Mouse (Mus musculus) heart, adult 2 months (tissue): ENCODE measurements at regions not wholly inside any gene's neighbourhood (a gene's known extent, or its start where the extent isn't known, plus 50 kb on each side); places are given as distances from the start of the nearest gene placed in this dataset.
A peak's percentile ranks its signal among the peaks of the same experiment; 100 is the strongest.

Experiments
- DNase-seq, 2 experiments: peaks; one replicate each; pipeline ENCODE4 v3.0.0; 2021
- H3K27ac ChIP-seq: fragments of 200-600 bp; 2 replicates; pipeline ENCODE4 v1.8.1; 2022
- H3K27me3 ChIP-seq: fragments of 200-500 bp; 2 replicates; pipeline ENCODE4 v1.6.1; 2012; ENCODE audit warnings: mild to moderate bottlenecking, low read length, inconsistent platforms, mixed read lengths; ENCODE audit not compliant: control insufficient read depth, insufficient read depth
- H3K36me3 ChIP-seq: fragments of 200-500 bp; 2 replicates; pipeline ENCODE4 v1.6.1; 2012; ENCODE audit warnings: low read length, inconsistent platforms; ENCODE audit not compliant: control insufficient read depth, insufficient read depth
- H3K4me1 ChIP-seq: fragments of 200-500 bp; 2 replicates; pipeline ENCODE4 v1.6.1; 2011; ENCODE audit warnings: low read length; ENCODE audit not compliant: control insufficient read depth, insufficient read depth
- H3K4me3 ChIP-seq: fragments of 200-600 bp; 2 replicates; pipeline ENCODE4 v1.8.1; 2022
- H3K79me2 ChIP-seq: fragments of 200-500 bp; replicated peaks from 2 replicates; pipeline ENCODE4 v1.6.1; 2012; ENCODE audit warnings: mild to moderate bottlenecking, inconsistent platforms, low read length, moderate library complexity, mixed read lengths; ENCODE audit not compliant: control insufficient read depth, insufficient read depth
- H3K9ac ChIP-seq: fragments of 200-500 bp; 2 replicates; pipeline ENCODE4 v1.6.1; 2012; ENCODE audit warnings: low read depth, mild to moderate bottlenecking, control low read depth, inconsistent platforms, low read length, mixed read lengths
- CTCF ChIP-seq: fragments of 200-600 bp; IDR thresholded peaks from 2 replicates; pipeline ENCODE4 v1.8.1; 2022; ENCODE audit warnings: antibody characterized with exemption, mild to moderate bottlenecking, moderate library complexity
- EP300 ChIP-seq: fragments of 200-500 bp; IDR thresholded peaks from 2 replicates; pipeline ENCODE4 v1.6.1; 2011; ENCODE audit warnings: low read depth, low read length, control low read depth; ENCODE audit not compliant: insufficient read depth
- POLR2A ChIP-seq: fragments of 200-500 bp; IDR thresholded peaks from 2 replicates; pipeline ENCODE4 v1.6.1; 2011; ENCODE audit warnings: mild to moderate bottlenecking, low read depth, low read length, control low read depth; ENCODE audit not compliant: insufficient read depth
- WGBS: fragments of 180-500 bp; shearing (Covaris S2); methylation state at CpG from one replicate; pipeline ENCODE4 v1.1.7; 2018; 5-methylcytosine and 5-hydroxymethylcytosine counted together
- intact Hi-C: fragments of 180-260 bp; cut with DNase I; formaldehyde crosslinking; loops from one replicate; pipeline ENCODE4 v1.15.1; 2025

DNA sequence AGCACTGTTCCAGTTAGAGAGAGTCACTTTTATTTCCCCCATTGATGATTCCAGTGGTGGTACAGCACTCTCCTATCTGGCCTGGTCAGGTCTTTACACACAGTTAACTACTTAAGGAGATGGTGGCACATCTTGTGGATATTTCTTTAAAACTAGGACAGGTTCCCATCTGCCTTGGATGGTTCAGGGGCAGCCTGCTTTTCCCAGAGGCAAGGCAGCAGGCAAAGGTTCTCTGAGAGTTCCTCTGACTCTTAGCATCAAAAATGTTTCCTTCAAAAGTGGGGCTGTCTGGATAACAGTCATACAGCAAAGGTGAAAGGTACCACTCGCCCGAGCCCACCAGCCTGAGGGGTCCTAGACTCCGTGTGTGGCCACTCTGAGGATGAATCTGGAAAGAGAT, 178.3 kb upstream of the 1700012A03Rik start:
- no peak overlapping the region for H3K4me3 ChIP-seq
- no peaks in the 10 kb centered on the region for H3K79me2 ChIP-seq
- intact Hi-C loops, result no loop called here
- no peaks in the 10 kb centered on the region for H3K36me3 ChIP-seq
- no peaks in the 10 kb centered on the region for H3K4me1 ChIP-seq
- no peak for DNase-seq
- WGBS, result 80% methylated on average over 3 of the region's 3 CpGs
- no peaks in the 10 kb centered on the region for H3K27me3 ChIP-seq
- no peak overlapping the region for H3K9ac ChIP-seq
- TF ChIP-seq POLR2A, result no peak
- TF ChIP-seq CTCF, result no peak
- TF ChIP-seq EP300, result no peak
- no peak overlapping the region for H3K27ac ChIP-seq

DNA sequence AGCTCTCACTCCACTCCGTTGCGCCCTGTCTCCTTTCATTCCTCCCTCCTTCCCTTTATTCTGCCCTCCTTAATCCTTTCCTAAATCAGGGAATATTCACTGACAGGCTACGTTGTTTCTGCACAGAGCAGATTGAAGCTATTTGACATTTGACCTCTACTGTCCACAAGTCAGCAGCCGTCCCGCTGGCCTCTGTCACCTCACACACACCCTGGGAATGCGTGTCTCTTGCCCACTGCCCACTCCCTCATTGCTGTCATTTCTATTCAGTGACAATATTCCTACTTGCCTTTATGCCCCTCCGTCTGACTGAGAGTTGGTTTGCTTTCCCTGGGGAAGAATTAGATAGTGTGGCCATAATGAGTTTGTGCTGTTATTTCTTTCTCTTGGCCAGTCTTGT, 188.1 kb upstream of the 1700012A03Rik start:
- H3K27ac ChIP-seq, result no peak overlapping the region
- 52% methylated on average over 7 of the region's 7 CpGs for WGBS
- no peaks in the 10 kb centered on the region for H3K79me2 ChIP-seq
- TF ChIP-seq POLR2A (no peak), EP300 (no peak), CTCF (no peak)
- H3K27me3 ChIP-seq, result no peaks in the 10 kb centered on the region
- H3K36me3 ChIP-seq, result no peaks in the 10 kb centered on the region
- no peak overlapping the region for H3K4me3 ChIP-seq
- no peak for DNase-seq
- H3K9ac ChIP-seq, result no peak overlapping the region
- no peaks in the 10 kb centered on the region for H3K4me1 ChIP-seq
- intact Hi-C loops, result no loop called here

DNA sequence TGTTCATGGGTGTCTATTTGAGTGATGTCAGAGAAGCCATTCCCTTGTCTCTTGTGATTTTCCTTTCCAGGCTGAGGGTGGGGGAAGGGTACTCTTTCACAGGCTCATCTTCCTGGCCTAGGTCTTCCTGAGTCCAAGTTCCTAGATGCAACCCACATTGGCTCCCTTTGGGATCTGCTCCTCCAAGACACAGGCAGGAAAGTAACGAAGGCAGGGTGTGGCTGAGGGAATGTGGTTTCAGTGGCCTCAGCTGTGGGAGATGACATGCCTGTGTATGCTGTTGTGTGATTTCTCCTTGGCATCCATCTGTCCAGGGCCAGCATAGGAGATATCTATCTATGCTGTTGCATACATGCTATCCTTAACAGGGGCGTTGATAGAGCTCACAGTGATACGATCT, 190.4 kb upstream of the 1700012A03Rik start:
- 76% methylated on average over 3 of the region's 3 CpGs for WGBS
- H3K9ac ChIP-seq, result no peak overlapping the region
- no peak overlapping the region for H3K27ac ChIP-seq
- no peaks in the 10 kb centered on the region for H3K36me3 ChIP-seq
- intact Hi-C loops, result no loop called here
- no peaks in the 10 kb centered on the region for H3K79me2 ChIP-seq
- no peak for DNase-seq
- TF ChIP-seq EP300 (no peak), CTCF (no peak), POLR2A (no peak)
- no peaks in the 10 kb centered on the region for H3K27me3 ChIP-seq
- no peaks in the 10 kb centered on the region for H3K4me1 ChIP-seq
- H3K4me3 ChIP-seq, result no peak overlapping the region

DNA sequence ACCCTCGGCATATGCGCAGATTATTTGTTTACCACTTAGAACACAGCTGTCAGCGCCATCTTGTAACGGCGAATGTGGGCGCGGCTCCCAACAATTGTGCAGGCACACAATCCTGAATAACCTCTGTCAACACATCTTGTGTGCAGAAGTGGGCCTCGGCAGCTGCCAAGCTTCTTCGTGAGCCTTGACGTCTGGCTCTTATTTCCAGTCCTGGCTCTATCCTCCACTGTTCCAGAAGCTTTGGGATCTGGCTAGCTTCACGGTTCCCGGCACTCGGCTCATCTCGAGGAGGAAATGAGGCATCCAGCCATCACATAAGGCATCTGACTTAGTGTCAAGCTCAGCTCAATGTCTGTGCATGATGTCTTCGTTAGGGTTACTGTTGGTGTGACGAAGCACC, 195.8 kb upstream of the 1700012A03Rik start:
- WGBS, result 92% methylated on average over 16 of the region's 16 CpGs
- H3K79me2 ChIP-seq, result no peaks in the 10 kb centered on the region
- H3K36me3 ChIP-seq, result no peaks in the 10 kb centered on the region
- DNase-seq, result peak in 1 of 2 experiments; percentile 21
- no peak overlapping the region for H3K4me3 ChIP-seq
- TF ChIP-seq EP300 (no peak), CTCF (no peak), POLR2A (no peak)
- H3K27ac ChIP-seq, result no peak overlapping the region
- H3K27me3 ChIP-seq, result no peaks in the 10 kb centered on the region
- no peak overlapping the region for H3K9ac ChIP-seq
- no peaks in the 10 kb centered on the region for H3K4me1 ChIP-seq
- intact Hi-C loops, result no loop called here

DNA sequence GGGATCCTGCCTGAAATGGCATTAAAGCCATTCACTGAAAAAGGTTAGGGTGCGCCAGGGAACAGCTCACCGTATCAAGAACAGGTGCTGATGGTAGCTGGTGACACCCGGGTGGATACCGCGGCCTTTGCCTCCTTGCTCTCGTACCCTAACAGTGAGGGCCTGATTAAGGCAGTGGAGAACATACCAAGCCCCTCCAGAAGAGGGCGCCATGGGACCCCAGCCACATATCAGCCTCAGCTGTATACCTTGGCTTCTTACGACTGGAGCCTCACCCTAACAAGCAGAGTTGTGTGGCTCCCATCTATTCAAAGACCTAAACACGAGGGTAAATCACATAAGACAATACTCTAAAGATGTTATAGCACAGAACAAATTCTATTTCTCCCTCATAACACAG, 203.7 kb upstream of the 1700012A03Rik start:
- no peaks in the 10 kb centered on the region for H3K36me3 ChIP-seq
- H3K4me3 ChIP-seq, result no peak overlapping the region
- H3K4me1 ChIP-seq, result no peaks in the 10 kb centered on the region
- no peaks in the 10 kb centered on the region for H3K27me3 ChIP-seq
- TF ChIP-seq EP300 (no peak), CTCF (peak; percentile 38)
- H3K27ac ChIP-seq, result no peak overlapping the region
- H3K9ac ChIP-seq, result no peak overlapping the region
- WGBS, result 78% methylated on average over 9 of the region's 9 CpGs
- DNase-seq, result no peak
- H3K79me2 ChIP-seq, result no peaks in the 10 kb centered on the region
- intact Hi-C loops, result no loop called here

DNA sequence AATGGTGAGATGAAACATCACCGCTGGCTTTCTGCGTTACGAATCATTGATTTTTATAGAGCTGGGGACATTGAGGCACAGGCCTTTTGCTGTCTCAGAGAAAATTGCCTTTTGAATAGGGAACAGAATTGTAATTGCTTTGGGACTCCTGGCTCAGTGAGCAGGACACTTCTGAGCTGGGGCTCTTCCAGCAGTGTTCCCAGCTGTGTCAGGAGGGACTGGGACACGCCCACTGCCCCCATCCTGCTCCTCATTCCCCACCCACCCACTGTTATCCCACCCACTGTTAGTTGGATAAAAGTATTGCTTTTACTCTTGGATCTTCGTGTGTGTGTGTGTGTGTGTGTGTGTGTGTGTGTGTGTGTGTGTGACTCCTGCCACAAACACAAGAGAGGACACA, 204.4 kb upstream of the 1700012A03Rik start:
- 74% methylated on average over 5 of the region's 5 CpGs for WGBS
- TF ChIP-seq CTCF (no peak), EP300 (no peak), POLR2A (no peak)

DNA sequence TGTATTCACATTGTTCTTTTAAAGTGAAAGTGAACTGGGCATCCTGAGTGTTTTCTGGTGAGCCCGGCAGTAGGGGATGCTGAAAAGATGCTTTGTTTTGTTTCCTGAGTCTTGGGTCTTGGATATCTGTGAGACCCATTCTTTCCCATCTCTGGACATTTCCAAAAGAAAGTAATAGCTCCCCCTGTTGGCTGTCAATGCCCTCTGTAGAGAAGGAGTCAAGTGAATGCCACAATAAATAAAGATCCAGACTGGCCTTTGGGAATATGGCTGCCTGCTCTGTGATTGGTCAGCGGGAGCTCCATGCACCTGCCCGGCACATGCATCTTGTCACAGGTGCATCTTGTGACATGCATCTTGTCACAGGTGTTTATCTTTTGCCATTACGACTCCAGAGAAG, 209.4 kb upstream of the 1700012A03Rik start:
- no peaks in the 10 kb centered on the region for H3K79me2 ChIP-seq
- intact Hi-C loops, result loop anchor here (5.0 kb wide), 1 partner anchor 178 kb away; no protein-coding TSS in a partner anchor
- no peak for DNase-seq
- no peak for TF ChIP-seq EP300
- TF ChIP-seq CTCF, result peak; percentile 52
- WGBS, result 85% methylated on average over 4 of the region's 4 CpGs
- no peak overlapping the region for H3K4me3 ChIP-seq
- no peaks in the 10 kb centered on the region for H3K4me1 ChIP-seq
- H3K9ac ChIP-seq, result no peak overlapping the region
- no peak overlapping the region for H3K27ac ChIP-seq
- H3K36me3 ChIP-seq, result no peaks in the 10 kb centered on the region
- H3K27me3 ChIP-seq, result no peaks in the 10 kb centered on the region

More for the DNA sequence above, 204.4 kb upstream of the 1700012A03Rik start:
- no peaks in the 10 kb centered on the region for H3K79me2 ChIP-seq
- DNase-seq, result no peak
- intact Hi-C loops, result no loop called here
- no peak overlapping the region for H3K4me3 ChIP-seq
- no peak overlapping the region for H3K9ac ChIP-seq
- H3K27ac ChIP-seq, result no peak overlapping the region
- no peaks in the 10 kb centered on the region for H3K4me1 ChIP-seq
- no peaks in the 10 kb centered on the region for H3K27me3 ChIP-seq
- no peaks in the 10 kb centered on the region for H3K36me3 ChIP-seq
